Mouse (Mus musculus): ENCODE measurements around the gene C130050O18Rik. TPM values are rescaled to one million over a fixed set of nuclear protein-coding genes. Genes with fewer than 3 reads are reported as not detected.

The C130050O18Rik gene
- polyA plus RNA-seq (2017; shearing (Covaris generic)), result not detected

GRCm38 (mm10) chr5:139404801-139405401, at the start of gene C130050O18Rik:
TSS of gene C130050O18Rik (plus strand) at chr5:139405280.

GRCm38 (mm10) chr5:139377468-139378270, 27.4 kb upstream of the C130050O18Rik start, which contains the start of gene Gpr146:
TSS of gene Gpr146 (plus strand) at chr5:139377697.

DNA sequence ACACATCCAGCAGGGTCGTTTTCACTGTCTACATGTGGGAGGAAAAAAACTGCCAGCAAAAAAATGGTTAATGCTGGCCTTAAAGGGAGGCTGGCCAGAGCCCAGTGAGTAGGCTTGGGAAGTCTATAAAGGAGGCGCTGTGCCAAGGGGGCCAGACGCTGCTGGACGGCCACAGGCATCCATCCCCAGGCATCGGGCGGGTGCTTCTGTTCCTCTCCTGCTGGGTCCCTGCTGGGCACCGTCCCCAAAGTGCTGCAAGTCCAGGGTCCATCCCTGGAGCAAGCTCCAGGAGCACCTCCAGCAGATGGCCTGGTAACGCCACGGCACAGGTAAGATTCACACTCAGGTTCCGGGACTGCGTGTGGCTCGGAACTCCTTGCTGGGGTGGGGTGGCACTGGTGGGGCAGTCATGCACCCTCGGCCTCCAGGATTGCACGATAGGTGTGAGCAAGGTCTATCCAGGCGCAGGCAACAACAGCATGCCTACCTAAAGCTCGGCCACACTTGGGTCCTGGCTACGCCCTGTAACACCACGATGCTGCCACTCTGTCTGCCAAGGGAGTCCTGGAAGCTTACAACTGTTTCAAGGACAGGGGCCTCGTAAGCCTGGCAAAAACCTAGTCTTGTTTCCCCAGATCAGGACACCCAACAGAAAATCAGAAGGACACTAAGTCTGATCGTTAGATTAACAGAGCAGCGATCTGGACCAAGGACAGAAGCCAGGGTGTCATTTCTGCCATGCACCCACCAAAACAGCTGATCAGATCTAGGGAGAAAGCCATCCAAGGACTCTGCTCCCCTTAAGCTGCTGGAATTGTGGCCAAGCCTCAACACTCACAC, 18.2 kb downstream of the C130050O18Rik start, which contains the start of gene Gper1:
Gper1 (plus strand) TSS at position 126 of the 840 bp plus-strand sequence.

DNA sequence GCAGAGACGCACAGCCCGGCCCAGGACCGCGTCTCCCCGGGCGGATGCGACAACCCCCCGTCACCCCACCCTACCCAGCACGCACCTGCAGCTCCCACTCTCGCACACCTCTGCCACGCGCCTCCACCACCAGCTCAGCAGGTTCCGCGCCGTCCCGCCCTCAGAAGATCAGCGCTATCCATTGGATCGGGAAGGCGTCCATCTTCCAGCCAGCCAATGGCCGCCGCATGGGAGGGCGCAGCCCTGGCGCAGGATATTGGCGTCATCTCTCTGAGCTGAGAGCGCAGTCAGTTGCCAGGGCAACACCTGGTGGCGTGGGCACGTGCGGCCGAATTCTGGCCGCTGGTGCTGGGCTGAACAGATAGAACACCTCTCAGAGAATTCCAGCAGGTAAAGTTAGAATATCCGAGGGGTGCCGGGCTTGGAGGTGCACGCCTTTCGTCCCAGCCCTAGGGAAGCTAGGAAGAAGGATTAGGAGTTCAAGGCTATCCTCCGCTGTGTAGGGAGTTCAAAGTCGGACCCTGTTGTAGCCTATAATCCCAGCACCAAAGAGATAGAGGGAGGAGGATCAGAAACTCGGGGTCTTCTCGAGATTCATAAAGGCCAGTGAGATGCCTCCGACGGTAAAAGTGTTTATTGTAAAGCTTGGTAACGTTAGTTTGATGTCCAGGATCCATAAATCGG, 55.4 kb downstream of the C130050O18Rik start, which contains the start of gene 3110082I17Rik:
3110082I17Rik (minus strand) TSS at position 144 of the 684 bp plus-strand sequence.

Other genes with a start within 250 kb of the C130050O18Rik start
- 39.1 TPM for gene Sun1, start 204.6 kb upstream of the C130050O18Rik start, polyA plus RNA-seq (2017; shearing (Covaris generic))
- 90.2 TPM for gene Get4, start 153.0 kb upstream of the C130050O18Rik start, polyA plus RNA-seq (2017; shearing (Covaris generic))
- gene Adap1, start 79.7 kb upstream of the C130050O18Rik start, polyA plus RNA-seq (2017; shearing (Covaris generic)), result 25.1 TPM
- gene Cox19, start 53.9 kb upstream of the C130050O18Rik start, polyA plus RNA-seq (2017; shearing (Covaris generic)), result 23.1 TPM
- not detected for gene Cyp2w1, start 52.7 kb upstream of the C130050O18Rik start, polyA plus RNA-seq (2017; shearing (Covaris generic))
- 17.2 TPM for gene Gpr146, start 27.6 kb upstream of the C130050O18Rik start, polyA plus RNA-seq (2017; shearing (Covaris generic))
- not detected for gene Gper1, start 17.9 kb downstream of the C130050O18Rik start, polyA plus RNA-seq (2017; shearing (Covaris generic))
- gene 3110082I17Rik, start 55.2 kb downstream of the C130050O18Rik start, polyA plus RNA-seq (2017; shearing (Covaris generic)), result 3.6 TPM
- 55.6 TPM for gene Zfand2a, start 79.3 kb downstream of the C130050O18Rik start, polyA plus RNA-seq (2017; shearing (Covaris generic))
- not detected for gene Uncx, start 138.2 kb downstream of the C130050O18Rik start, polyA plus RNA-seq (2017; shearing (Covaris generic))

All from effector memory CD4-positive, alpha-beta T cell, adult 5 months (primary cell).